Mouse (Mus musculus) T-helper 2 cell (primary cell): ENCODE results near the gene Zcchc14.

Source experiments
- in situ Hi-C: fragments of 300-600 bp; cut with MboI, MseI; formaldehyde crosslinking; loops from one replicate; pipeline ENCODE4 v1.15.1; 2025; ENCODE audit warnings: high pct_unique_total_duplicates

Gene Zcchc14

DNA sequence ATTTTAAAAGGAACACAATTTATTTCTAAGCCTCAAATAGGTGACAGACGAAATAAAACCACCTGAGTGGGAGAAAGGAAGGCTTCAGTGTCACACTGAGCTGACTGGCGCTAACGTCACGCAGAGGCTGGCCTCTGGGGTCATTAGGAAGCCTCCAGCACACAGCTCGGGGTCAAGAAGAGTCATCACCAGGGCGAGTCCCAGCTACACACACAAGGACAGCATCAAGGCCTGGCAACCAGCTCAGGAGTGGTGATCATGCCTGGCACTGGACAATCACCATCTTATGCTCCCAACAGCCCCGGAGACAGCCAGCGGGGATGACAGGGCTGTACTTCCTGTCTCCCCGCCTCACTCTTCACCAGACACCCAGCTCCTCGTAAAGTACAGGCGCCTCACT is 95.0 kb downstream of the Zcchc14 start:
- in situ Hi-C loops, result no loop called here

DNA sequence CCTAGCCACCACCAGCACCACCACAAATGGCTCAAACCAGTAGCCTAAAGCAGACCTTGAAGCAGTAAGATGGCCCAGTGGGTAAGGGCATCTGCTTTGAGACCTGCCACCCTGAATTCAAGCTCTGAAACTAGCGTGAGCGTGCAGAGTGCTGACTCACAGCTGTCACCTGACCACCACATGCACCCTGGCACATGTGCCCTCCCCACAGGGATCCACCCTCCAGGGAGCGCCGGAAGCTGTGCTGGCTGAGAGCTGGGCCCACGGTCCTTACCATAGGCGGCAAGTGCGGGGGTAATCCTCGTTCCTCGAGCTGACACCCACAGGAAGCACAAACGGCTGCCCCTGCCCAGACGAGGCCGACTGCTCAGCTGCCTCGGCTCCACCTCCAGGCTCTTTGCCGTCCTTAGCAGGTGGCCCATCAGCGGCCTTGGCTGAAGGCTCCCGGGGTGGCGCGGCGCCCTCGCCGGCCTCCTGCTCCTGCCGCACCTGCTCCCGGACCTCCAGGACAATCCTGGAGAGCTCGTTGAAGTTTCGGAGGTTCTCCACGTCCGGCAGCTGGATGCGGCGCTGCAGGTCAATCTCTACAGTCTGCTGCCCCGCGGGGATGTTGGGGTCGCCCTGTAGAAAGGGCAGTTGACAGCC is 98.7 kb downstream of the Zcchc14 start:
- in situ Hi-C loops, result loop anchor here (5.0 kb wide), 1 partner anchor 48 kb away; no protein-coding TSS in a partner anchor

DNA sequence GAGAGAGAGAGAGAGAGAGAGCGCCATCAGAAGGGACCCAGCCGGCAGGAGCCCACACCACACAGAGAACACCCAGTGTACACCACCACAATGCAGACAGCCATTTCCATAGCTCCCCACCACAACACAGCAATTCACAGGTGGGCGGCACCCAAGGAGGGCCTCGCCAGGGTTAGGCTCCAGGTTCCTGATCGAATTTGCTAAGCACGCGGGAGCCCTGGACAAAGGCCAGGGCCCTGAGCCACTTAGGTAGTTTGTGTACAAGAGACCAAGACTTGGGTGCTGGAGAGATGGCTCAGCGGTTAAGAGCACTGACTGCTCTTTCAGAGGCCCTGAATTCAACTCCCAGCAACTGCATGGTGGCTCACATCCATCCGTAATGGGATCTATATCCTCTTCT is 100.2 kb downstream of the Zcchc14 start:
- in situ Hi-C loops, result loop anchor here (5.0 kb wide), 1 partner anchor 50 kb away; no protein-coding TSS in a partner anchor

DNA sequence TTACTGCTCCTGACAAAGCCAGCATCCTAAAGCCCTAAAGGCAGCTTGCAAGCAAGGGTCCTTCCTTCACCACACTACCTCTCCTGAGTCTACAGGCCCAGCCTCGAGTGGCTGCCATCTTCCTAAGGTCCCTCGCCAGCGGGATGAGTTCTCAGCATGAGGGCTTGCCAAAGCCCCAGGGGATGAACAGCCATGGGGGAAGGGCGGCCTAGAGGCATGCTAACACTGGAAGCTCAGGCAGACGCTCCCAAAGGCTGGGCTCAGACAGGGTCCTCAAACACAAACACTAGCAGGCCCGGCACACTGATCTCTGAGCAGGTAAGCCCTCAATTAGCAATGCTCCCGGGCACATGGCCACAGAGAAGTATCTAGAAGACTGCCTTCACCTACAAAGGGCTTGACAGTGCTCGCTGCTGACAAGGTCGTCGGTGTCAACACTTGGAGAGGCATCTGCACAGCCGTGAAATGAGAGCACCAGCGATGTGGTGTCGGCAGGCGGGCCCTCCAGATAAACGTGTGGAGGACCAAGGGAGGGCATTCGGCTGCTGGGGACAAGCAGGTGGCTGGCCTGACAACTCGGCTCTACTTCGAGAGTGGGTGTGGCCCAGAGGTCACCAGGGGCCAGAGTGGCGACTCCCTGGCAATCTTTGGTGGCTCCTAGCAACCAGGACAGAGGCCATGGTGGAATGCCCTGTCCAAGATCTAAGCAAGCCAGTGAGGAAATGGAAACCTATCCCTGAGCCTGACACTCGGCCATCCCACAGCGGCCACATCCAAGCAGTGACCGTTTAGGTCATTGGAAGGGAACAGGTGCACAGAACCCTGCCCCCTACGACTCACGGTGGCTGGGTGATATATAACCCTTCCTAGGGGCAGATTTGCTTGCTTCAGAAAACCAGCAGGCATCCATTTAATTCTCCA is 101.4 kb downstream of the Zcchc14 start:
- in situ Hi-C loops, result loop anchor here (5.0 kb wide), 1 partner anchor 51 kb away; no protein-coding TSS in a partner anchor

DNA sequence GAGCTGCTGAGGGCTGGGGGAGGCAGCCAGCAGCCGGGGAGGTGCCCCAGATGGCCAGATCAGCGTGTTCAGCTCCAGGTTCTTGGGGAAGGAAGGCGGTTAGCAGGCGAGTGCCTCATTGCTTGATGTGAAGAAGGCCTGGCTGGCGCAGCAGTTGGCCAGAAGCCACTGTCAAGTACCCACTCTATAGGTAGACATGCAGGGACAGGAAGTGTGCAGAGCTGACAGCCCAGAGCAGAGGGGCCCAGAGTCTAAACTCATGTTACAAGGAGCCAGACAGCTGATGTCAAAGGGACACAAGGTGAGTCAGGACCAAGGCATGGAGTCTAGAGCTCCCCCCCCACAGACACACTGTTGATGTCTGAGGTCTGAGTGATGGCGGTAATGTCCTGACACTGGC is 102.6 kb downstream of the Zcchc14 start:
- in situ Hi-C loops, result loop anchor here (5.0 kb wide), 1 partner anchor 52 kb away; no protein-coding TSS in a partner anchor
